Mouse (Mus musculus) adrenal gland, postnatal 14 days (tissue): ENCODE results near the gene Dpy19l1. TPM values are rescaled to one million over a fixed set of nuclear protein-coding genes. Genes with fewer than 3 reads are reported as not detected.
A peak's percentile ranks its signal among the peaks of the same experiment; 100 is the strongest.

Experiments used
- DNase-seq: peaks from one replicate; pipeline ENCODE4 v3.0.0; 2021; ENCODE audit warnings: mixed read lengths
- total RNA-seq: library from RNA; stranded (reverse); gene quantifications from 2 replicates; pipeline ENCODE4 v1.2.3, GENCODE M21; 2021

Dpy19l1 gene
- total RNA-seq, 1 experiment from 2014 or later, result 45.8 TPM

- DNase-seq, result peak; percentile 82
Measured at GRCm38 (mm10) chr9:24470166-24470565, 32.8 kb downstream of the Dpy19l1 start.

GRCm38 (mm10) chr9:24467186-24467585 lies 35.8 kb downstream of the Dpy19l1 start:
- no peak for DNase-seq

- no peak for DNase-seq
Measured at GRCm38 (mm10) chr9:24466649-24467048, 36.3 kb downstream of the Dpy19l1 start.

- DNase-seq, result no peak
Measured at GRCm38 (mm10) chr9:24461379-24461961, 41.5 kb downstream of the Dpy19l1 start.

- DNase-seq, result no peak
Measured at GRCm38 (mm10) chr9:24453833-24454232, 49.1 kb downstream of the Dpy19l1 start.

GRCm38 (mm10) chr9:24450976-24451375 lies 52.0 kb downstream of the Dpy19l1 start:
- DNase-seq, result no peak

GRCm38 (mm10) chr9:24450524-24450923 lies 52.4 kb downstream of the Dpy19l1 start:
- DNase-seq, result no peak

- DNase-seq, result no peak
Measured at GRCm38 (mm10) chr9:24434901-24435300, 68.0 kb downstream of the Dpy19l1 start.

- no peak for DNase-seq
Measured at GRCm38 (mm10) chr9:24429721-24430120, 73.2 kb downstream of the Dpy19l1 start.

GRCm38 (mm10) chr9:24425679-24426078 lies 77.3 kb downstream of the Dpy19l1 start:
- DNase-seq, result no peak

GRCm38 (mm10) chr9:24423241-24423640 lies 79.7 kb downstream of the Dpy19l1 start:
- DNase-seq, result no peak

- no peak for DNase-seq
Measured at GRCm38 (mm10) chr9:24421888-24422287, 81.1 kb downstream of the Dpy19l1 start.

- DNase-seq, result no peak
Measured at GRCm38 (mm10) chr9:24421221-24421620, 81.7 kb downstream of the Dpy19l1 start.

GRCm38 (mm10) chr9:24420144-24420543 lies 82.8 kb downstream of the Dpy19l1 start:
- DNase-seq, result no peak

GRCm38 (mm10) chr9:24418281-24418680 lies 84.7 kb downstream of the Dpy19l1 start:
- no peak for DNase-seq

GRCm38 (mm10) chr9:24411483-24411882 lies 91.5 kb downstream of the Dpy19l1 start:
- no peak for DNase-seq

GRCm38 (mm10) chr9:24410439-24410838 lies 92.5 kb downstream of the Dpy19l1 start:
- DNase-seq, result no peak

GRCm38 (mm10) chr9:24407992-24408391 lies 94.9 kb downstream of the Dpy19l1 start:
- no peak for DNase-seq

GRCm38 (mm10) chr9:24394146-24394545 lies 108.8 kb downstream of the Dpy19l1 start:
- no peak for DNase-seq

GRCm38 (mm10) chr9:24390807-24391370 lies 112.1 kb downstream of the Dpy19l1 start:
- DNase-seq, result no peak

- no peak for DNase-seq
Measured at GRCm38 (mm10) chr9:24387230-24387629, 115.7 kb downstream of the Dpy19l1 start.

- DNase-seq, result peak; percentile 44
Measured at GRCm38 (mm10) chr9:24379321-24379720, 123.6 kb downstream of the Dpy19l1 start.

GRCm38 (mm10) chr9:24378848-24379247 lies 124.1 kb downstream of the Dpy19l1 start:
- no peak for DNase-seq
